In the genomic region with DNA sequence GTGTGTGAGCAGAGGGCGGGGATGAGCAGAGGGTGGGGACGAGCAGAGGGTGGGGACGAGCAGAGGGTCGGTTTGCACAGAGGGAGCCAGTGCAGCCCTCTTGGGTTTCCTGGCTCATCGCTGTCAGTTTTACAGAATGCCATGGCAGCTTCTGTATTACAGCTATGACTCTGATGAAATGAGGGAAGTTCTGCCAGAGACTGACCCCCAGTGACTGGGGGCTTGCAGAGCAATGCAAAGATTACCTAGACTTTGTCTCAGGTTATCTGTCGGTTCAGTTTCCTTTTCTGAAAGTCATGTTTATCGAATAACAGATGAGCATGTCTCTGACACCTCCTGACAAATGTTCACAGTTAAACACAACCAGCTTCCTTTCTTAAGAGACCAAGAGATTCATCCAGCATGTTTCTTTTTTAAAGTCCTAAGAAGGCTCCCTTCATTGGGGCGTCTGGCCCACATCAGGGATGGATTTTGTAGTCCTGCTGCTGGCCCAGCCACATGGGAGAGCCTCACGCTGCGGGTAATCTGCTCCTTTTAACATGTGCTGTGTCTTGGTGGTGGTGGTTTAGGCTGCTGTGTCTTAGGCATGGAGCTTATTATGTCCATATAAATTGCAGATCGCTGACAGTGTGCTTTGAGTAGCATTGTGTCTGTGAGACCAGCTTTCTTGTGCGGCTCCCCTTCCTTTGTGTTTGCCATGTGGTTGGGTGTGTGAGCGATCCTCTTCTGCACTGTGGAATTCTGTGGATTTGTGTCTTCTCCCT, we compare ENCODE assay signal across 11 mouse cellular contexts.
A peak's percentile ranks its signal among the peaks of the same experiment; 100 is the strongest.
DNase-seq lines count a peak whose midpoint lies in the region.
"Had no signal": no experiment of that assay in that cellular context is flagged by ENCODE, and none has a peak within 500 bp of the region (broad histone marks: within the 10 kb centered on the region; RNA-seq: fewer than 3 reads in every experiment).

No protein-coding gene starts in this region.

- 45% methylated on average over 13 of the region's 13 CpGs for WGBS in heart, embryonic 10.5 days
- WGBS in macrophage (ENCODE audit: missing documents) = 54% methylated on average over 13 of the region's 13 CpGs

- no peak overlapping the region for H3K4me3 ChIP-seq in heart, embryonic 10.5 days
- no peak overlapping the region for H3K4me3 ChIP-seq in macrophage (ENCODE audit: inconsistent target)
- H3K4me3 ChIP-seq: left cerebral cortex, adult 2 months; stomach, embryonic 15.5 days had no signal

- H3K4me1 ChIP-seq in heart, embryonic 10.5 days = peaks cover 82% of the 10 kb centered on the region

- no peaks in the 10 kb centered on the region for H3K27me3 ChIP-seq in heart, embryonic 10.5 days (ENCODE audit: insufficient read depth, poor library complexity, severe bottlenecking)
- H3K27me3 ChIP-seq: stomach, embryonic 15.5 days had no signal

- no peaks in the 10 kb centered on the region for H3K9me3 ChIP-seq in heart, embryonic 10.5 days
- H3K9me3 ChIP-seq: stomach, embryonic 15.5 days had no signal

- intact Hi-C loops in left cerebral cortex, postnatal 4 days (cut with DNase I) = no loop called here

- no peak for DNase-seq in heart, embryonic 10.5 days (ENCODE audit: low spot score)
- no peak for DNase-seq in heart, adult 8-10 months (ENCODE audit: low spot score)
- peak; percentile 25 for DNase-seq in thymus, postnatal 25 days
- DNase-seq in thymus, postnatal 14 days = no peak
- no peak for DNase-seq in left cerebral cortex, postnatal 4 days
- no peak for DNase-seq in urinary bladder, adult 2 months (ENCODE audit: low spot score)
- DNase-seq in cerebellum, adult 8-10 months = no peak
- DNase-seq: cerebellum, adult 11 months had no signal

- H3K79me2 ChIP-seq in macrophage (ENCODE audit: inconsistent target) = no peaks in the 10 kb centered on the region

- H3K27ac ChIP-seq in heart, embryonic 10.5 days = peak overlapping the region; percentile 79
- H3K27ac ChIP-seq in macrophage = peak overlapping the region; percentile 32
- H3K27ac ChIP-seq: left cerebral cortex, adult 2 months; stomach, embryonic 15.5 days had no signal

- no peaks in the 10 kb centered on the region for H3K36me3 ChIP-seq in heart, embryonic 10.5 days
- H3K36me3 ChIP-seq in macrophage (ENCODE audit: inconsistent target) = no peaks in the 10 kb centered on the region
- H3K36me3 ChIP-seq: stomach, embryonic 15.5 days had no signal
